Mouse (Mus musculus) heart, adult 11 months (tissue): ENCODE measurements around the gene Synm.

Experiments used
- DNase-seq: peaks from one replicate; pipeline ENCODE4 v3.0.0; 2022

The Synm gene

DNA sequence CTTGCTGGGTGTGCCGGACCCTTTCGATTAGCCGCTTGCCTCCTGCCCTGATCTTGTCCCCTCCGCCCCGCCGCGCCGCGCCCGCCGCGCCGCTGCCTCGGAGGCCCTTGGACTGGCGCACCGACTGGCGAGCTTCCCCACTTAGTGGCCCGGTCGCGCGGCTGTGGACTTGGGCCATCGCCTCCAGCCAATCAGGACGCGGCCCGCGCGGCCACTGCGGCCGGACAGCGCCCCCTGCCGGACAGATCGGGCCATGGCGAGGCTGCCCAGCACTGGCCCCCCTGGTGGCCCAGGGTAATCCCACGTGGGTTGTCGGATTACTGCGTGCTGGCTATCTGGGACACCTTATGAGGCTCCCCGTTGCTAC is at the start of gene Synm:
Gene Synm (minus strand): TSS at position 114 of the 367 bp plus-strand sequence.
- peak; percentile 99 for DNase-seq

- no peak for DNase-seq
Measured at GRCm38 (mm10) chr7:67803857-67804215, 44.3 kb upstream of the Synm start.

DNA sequence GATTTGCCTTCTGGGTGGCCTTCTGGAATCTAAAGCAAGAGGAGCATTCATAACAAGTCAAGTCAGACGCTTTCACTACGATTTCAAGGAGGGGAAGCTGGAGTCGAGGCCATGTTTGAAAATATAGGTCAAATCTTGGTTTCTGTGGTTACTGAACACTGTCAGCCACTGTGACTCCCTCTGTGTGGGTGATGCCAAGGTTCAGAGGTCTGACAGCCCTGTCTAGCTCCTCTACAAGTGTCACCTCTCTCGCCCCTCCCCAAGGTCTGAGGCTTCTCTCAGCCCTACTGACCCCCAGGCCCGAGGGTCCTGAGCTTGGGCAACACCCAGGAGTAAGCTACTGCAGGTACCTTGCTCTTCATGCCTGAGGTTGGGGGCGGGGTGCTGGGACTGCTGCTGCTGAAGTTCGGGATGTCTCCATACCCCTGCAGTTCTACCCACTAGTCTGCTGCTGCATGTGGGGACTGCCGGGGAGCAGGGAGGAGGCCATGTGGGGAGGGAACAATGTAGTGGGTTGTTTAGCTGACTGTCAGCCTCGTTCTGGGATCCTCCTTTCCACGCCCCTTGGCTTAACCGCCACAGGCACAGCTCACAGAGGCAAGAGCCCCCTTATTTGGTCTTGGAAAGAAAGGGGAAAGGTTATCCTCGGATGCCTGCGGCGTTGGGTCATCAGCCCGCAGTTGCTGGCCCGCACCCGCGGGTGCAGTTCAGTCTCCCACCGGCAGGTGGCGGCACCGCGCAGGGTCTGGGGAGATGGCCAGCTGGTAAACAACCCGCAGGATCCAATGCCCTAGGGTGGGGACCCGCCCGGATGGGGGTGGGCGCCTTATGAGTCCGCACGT is 43.7 kb upstream of the Synm start:
- peak; percentile 98 for DNase-seq

DNA sequence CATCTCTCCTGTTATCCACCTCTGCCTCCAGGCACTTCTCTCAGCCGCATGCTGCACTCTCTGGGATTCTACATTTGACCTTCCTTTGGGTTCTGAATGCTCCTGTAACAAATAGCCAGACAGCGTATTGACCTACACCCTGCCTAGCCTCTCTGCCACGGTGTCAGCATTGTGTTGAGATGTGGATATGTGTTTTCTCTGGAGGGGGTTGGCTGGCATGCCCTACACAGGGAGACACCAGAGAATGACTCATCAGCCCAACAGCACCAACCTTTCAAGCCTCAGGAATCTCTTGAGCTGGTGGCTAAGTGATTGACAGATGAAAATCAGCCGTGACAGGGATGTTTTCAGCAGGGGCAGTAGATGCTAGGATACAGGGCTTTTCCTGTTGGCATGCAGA is 41.5 kb upstream of the Synm start:
- DNase-seq, result peak; percentile 84

- DNase-seq, result peak; percentile 84
Measured at GRCm38 (mm10) chr7:67800547-67800946, 41.0 kb upstream of the Synm start.

- DNase-seq, result no peak
Measured at GRCm38 (mm10) chr7:67798476-67798875, 38.9 kb upstream of the Synm start.

- peak; percentile 84 for DNase-seq
Measured at GRCm38 (mm10) chr7:67797065-67797464, 37.5 kb upstream of the Synm start.

GRCm38 (mm10) chr7:67793449-67793848 is 33.9 kb upstream of the Synm start:
- no peak for DNase-seq

DNA sequence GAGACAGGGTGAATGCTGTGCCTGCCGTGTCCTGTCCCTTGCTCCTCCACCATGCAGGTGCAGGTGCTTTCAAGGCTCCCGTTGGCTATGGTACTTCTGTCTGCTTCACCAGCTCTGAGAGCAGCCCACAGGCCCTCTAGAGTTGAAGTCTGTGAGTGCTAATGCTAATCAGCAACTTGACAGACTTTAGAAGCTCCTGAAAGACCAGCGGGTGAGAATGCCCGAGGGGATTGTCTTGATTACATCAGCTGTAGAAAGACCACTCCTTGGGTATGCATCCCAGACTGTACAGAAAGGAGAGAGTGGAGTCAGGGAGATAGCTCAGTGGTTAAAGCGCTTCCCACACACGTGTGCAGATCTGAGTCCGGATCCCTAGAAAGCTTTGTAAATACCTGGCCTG is 31.7 kb upstream of the Synm start:
- no peak for DNase-seq

DNA sequence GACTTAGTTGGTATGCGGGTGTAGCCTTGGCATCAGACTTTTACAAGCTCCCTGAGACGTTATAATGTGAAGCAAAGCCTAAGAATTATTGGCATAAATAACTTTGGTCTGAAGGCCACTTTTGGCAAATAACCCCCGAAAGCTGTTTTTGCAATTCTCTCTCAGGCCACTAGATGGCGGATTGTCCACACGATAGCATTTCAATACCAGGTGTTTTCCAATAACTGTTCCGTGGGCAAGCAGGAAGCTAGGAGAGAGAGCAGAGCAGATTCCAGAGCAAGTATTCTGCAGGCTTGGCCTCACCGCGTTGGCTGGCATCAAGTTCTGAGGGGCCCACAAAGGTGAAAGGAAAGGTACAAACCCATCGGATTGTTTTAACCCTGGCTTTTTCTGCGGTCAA is 29.2 kb upstream of the Synm start:
- no peak for DNase-seq

GRCm38 (mm10) chr7:67787861-67788260 is 28.3 kb upstream of the Synm start:
- DNase-seq, result no peak

- DNase-seq, result no peak
Measured at GRCm38 (mm10) chr7:67776636-67777305, 17.2 kb upstream of the Synm start.

GRCm38 (mm10) chr7:67775623-67776022 is 16.1 kb upstream of the Synm start:
- DNase-seq, result no peak

DNA sequence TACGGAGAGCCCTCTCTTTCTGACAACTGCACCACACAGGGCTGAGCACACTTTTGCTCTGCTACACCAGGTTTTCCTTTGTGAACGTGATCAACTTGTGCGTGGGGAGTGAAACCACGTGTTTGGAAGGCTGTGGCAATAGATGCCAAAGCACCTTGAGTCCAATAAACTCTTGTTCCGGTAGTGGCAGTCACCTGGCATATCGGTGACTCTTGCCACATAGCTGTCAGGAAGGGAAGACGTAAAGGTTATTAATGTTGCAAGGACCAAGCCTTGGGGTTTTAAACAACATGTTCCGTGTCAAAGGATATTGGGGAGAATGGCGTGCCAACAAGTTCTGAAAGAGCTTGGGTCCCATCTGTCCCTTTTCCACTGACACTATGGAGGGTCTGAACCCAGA is 12.7 kb upstream of the Synm start:
- DNase-seq, result no peak

DNA sequence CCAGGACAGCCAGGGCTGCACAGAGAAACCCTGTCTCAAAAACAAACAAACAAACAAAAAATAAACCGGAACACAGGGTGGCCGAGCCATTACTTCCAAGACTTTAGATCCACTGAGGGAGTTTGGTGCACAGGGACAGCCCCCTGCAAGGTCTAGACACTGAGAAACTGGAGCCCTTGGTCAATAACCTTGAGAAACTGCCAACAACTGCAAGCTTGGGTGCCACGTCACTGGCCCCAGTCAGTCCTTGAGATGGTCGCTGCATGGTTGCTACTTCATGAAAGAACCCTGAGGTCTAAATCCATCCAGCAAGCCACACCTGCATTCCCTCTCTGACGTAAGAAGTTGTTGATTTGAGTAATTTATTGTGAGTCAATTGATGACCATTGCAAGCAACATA is 9.9 kb upstream of the Synm start:
- DNase-seq, result no peak

DNA sequence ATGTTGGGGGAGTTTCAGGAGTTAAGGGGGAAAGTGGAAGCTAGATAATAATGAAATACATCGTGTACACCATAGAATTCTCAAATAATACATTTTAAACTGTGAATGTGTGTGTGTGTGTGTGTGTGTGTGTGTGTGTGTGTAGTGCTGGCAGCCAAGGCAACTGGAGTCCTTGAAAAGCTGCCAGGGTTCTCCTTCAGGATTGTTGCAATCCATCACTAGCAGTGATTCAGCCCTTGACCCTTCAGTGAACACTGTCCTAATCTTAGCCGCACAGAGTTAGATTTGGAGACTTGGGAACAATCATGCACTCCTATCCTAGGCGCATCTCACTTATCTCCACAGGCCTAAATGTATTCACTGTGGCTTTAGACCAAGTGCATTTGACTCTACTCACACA is 8.6 kb upstream of the Synm start:
- no peak for DNase-seq

DNA sequence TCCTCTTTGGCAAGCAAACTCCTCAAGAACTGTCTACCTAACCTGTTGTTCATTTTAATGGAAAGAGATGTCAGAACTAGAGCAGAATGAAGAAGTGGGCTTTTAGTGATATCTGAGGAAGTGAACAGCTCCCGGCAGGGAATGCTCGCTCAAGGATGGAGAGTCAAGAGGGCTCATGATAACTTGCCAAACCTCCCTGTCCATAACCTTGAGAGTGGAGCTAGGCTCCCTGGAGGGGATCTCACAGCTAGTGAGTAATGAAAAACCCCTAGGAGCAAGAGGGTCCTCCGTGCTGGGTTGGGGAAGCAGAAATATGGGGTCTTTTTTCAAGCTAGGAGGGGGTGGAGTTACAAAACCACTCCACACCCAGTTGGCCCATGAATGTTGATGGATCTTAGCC is 4.1 kb upstream of the Synm start:
- DNase-seq, result no peak

- no peak for DNase-seq
Measured at GRCm38 (mm10) chr7:67758858-67759628, 499 bp downstream of the Synm start.

DNA sequence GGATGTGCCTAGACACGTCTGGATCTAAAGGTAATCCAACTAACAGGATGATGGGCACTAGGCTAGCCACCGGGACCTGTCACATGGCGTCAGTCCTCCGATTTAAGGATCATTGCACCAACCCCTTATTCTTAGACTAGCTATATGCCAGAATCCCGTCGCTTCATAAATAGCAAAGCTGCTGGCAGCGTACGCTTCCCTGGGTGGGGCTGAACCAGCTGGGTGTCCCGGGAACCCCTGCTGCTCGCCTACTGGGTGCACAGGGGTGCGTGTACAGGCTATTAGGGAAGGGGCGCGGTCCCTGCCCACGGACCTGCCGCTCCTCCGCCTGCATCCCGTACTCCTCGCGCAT is 1.1 kb downstream of the Synm start:
- DNase-seq, result peak; percentile 97

DNA sequence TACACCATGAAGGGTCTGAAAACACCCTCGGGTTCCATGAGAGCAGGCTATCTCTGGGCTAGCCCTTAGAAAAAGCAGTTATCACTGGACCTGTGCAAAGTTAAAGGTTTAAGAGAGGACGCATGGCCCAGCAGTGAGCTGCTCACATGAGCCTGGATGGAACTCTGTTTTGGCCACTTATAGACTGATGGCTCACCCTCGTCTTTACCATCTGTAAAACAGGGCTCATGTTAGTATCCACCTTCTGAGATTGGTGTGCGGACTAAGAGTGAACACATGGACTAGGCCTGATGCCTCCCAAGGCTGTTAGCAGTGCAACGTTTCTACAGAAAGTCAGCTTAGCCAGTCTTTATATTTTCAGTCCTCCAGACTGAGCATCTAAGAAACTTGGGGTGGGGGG is 2.9 kb downstream of the Synm start:
- peak; percentile 68 for DNase-seq

DNA sequence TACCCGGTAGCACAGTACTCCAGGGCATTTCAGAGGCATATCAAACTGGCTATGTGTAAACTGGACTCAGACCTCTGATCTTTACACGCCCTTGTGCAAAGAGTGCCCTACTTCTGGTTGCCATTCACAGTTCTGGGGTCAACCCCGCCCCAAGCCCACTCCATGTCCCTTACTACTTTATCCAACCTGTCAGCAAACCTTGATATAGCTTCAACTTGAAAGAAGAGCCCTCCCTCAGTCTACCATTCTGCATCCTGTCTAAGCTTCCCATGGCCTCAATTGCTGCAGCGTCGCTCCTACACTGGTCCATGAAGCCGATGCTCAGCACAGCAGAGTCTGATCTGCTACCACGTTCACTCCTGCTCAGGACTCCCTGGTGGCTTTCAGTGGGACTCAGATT is 4.2 kb downstream of the Synm start:
- peak; percentile 81 for DNase-seq

GRCm38 (mm10) chr7:67754606-67755005 is 4.9 kb downstream of the Synm start:
- DNase-seq, result peak; percentile 98

DNA sequence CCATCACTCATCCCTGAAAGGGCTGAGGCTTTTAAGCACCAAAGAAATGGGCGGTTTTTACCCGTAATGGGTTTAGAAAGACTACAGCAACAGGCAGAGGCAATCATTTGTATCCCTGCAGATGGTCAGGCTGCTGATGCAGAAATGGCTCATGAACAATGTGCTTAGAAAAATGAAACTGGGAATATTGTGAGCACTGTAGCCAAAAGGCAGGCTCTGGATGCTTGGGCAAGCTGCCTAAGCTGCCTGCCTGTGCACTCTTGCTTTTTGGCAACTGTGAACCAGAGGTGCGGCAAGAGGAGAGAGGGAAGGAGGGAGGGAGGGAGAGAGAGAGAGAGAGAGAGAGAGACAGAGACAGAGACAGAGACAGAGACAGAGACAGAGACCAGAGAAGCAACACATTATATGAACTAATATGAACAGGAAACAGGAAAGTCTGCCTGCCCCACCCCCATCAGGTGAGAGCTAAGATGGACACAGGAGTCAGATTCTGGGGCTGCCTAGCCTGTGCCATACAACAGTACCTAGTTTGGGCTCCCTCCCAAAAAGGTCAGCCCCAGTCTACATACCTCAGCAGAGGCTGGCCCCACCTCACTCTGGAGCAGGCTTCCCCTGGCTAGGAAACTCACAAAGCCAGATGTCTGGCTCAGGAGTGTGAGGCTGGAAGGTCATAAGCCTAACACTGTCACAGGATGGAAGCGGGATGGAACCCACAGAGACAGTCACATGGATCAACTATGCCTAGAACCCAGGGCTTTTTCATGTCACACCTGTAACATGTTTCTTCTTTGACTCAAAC is 9.9 kb downstream of the Synm start:
- DNase-seq, result peak; percentile 92
